ENCODE assay signal across 7 mouse cellular contexts in the genomic region with DNA sequence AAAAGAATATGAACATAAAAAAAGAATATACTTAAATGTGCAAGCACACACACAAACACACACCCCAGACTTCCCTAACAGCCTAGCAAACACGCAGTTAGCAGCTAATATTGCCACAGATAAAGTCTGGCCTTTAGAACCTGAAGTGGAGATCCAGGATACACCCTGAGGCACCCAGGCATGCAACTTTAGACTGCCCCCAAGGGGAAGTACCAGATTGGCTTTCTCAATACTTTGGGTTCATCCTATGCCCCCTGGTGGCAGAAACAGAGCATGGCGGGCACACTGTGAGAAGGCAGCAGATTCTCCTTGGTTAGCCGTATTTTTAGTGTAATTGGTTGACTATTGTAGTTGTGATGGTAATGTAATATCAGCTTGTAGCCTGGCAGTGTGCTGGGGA. TPM values are rescaled to one million over a fixed set of nuclear protein-coding genes. Genes with fewer than 3 reads are reported as not detected.
DNase-seq lines count a peak whose midpoint lies in the region; ATAC-seq and TF ChIP-seq lines count a peak whose summit lies in the region.

No protein-coding gene starts in this region.

- no peak overlapping the region for H3K27ac ChIP-seq in intestine, postnatal 0 days (ENCODE audit: low read depth, low read length)
- no peak overlapping the region for H3K27ac ChIP-seq in midbrain, embryonic 14.5 days (replicated peaks; ENCODE audit: low read depth, low read length)

- H3K27me3 ChIP-seq in intestine, postnatal 0 days (replicated peaks; ENCODE audit: control insufficient read depth, insufficient read depth, low read length) = no peaks in the 10 kb centered on the region
- H3K27me3 ChIP-seq in midbrain, embryonic 14.5 days (ENCODE audit: control insufficient read depth, insufficient read depth, low read length) = no peaks in the 10 kb centered on the region

- no peaks in the 10 kb centered on the region for H3K9me3 ChIP-seq in intestine, postnatal 0 days (ENCODE audit: control insufficient read depth)
- H3K9me3 ChIP-seq in midbrain, embryonic 14.5 days (ENCODE audit: control insufficient read depth, low read length) = no peaks in the 10 kb centered on the region

- no peaks in the 10 kb centered on the region for H3K36me3 ChIP-seq in intestine, postnatal 0 days (ENCODE audit: control insufficient read depth, insufficient read depth)
- no peaks in the 10 kb centered on the region for H3K36me3 ChIP-seq in midbrain, embryonic 14.5 days (ENCODE audit: control insufficient read depth, insufficient read depth, low read length)

- DNase-seq in ZHBTc4 (ENCODE audit: low read depth, low spot score) = peak; percentile 88
- DNase-seq in cerebellum, adult 9-11 months = peak; percentile 44
- DNase-seq in frontal cortex, postnatal 14 days (ENCODE audit: low spot score in 2 of 2) = peak; percentile 62 to 75
- DNase-seq in left cerebral cortex, postnatal 36 days (ENCODE audit: low spot score in 2 of 2) = peak; percentile 65 to 77
- DNase-seq in midbrain, embryonic 14.5 days = peak; percentile 87
- peak; percentile 77 to 85 for DNase-seq in spleen, postnatal 14 days (ENCODE audit: low spot score in 2 of 2)

- no peaks in the 10 kb centered on the region for H3K4me1 ChIP-seq in intestine, postnatal 0 days (replicated peaks; ENCODE audit: control insufficient read depth, insufficient read depth, low read length)
- H3K4me1 ChIP-seq in midbrain, embryonic 14.5 days (ENCODE audit: control insufficient read depth, insufficient read depth, low read length) = no peaks in the 10 kb centered on the region

- H3K9ac ChIP-seq in intestine, postnatal 0 days (ENCODE audit: low read depth, low read length) = no peak overlapping the region
- no peak overlapping the region for H3K9ac ChIP-seq in midbrain, embryonic 14.5 days (replicated peaks; ENCODE audit: low read length)

- intact Hi-C loops in left cerebral cortex, postnatal 36 days (cut with DNase I) = loop anchor here (1.0 to 5.0 kb wide), 2 partner anchors 131 to 193 kb away; no protein-coding TSS in a partner anchor

- no peak overlapping the region for H3K4me3 ChIP-seq in intestine, postnatal 0 days (ENCODE audit: low read depth, low read length)
- no peak overlapping the region for H3K4me3 ChIP-seq in midbrain, embryonic 14.5 days (replicated peaks; ENCODE audit: low read depth, low read length)

- 7% methylated on average over 3 of the region's 3 CpGs for WGBS in intestine, postnatal 0 days
- 16% methylated on average over 3 of the region's 3 CpGs for WGBS in midbrain, embryonic 14.5 days

- peak; percentile 77 for ATAC-seq in intestine, postnatal 0 days
- 0 out of 2 replicates have a peak, but pooled peaks have one; percentile 48 for ATAC-seq in midbrain, embryonic 14.5 days (ENCODE audit: low FRiP score, low TSS enrichment)

- TF ChIP-seq CTCF in intestine, postnatal 0 days (IDR thresholded peaks at IDR 0.05; ENCODE audit: low read depth) = peak; percentile 99

- no peak overlapping the region for H3K4me2 ChIP-seq in intestine, postnatal 0 days (replicated peaks; ENCODE audit: low read depth)
- no peak overlapping the region for H3K4me2 ChIP-seq in midbrain, embryonic 14.5 days (ENCODE audit: low read length)

RNA-seq across cellular contexts. Expression of gene Timm8a2, which starts 26.2 kb away (rescaled TPM):
- polyA plus RNA-seq in intestine, postnatal 0 days (2015; fragmentation: Nextera tagmentation; extraction: Ambion mirVana) = not detected in 2 replicates
- not detected for total RNA-seq in left cerebral cortex, postnatal 36 days (2021)
- not detected in 2 replicates for polyA plus RNA-seq in midbrain, embryonic 14.5 days (2014; fragmentation: Nextera tagmentation; extraction: Ambion mirVana)

RNA-seq across cellular contexts. Expression of gene Tm9sf2, which starts 46.2 kb away (rescaled TPM):
- polyA plus RNA-seq in intestine, postnatal 0 days (2015; fragmentation: Nextera tagmentation; extraction: Ambion mirVana) = 295 TPM in 2 replicates
- 100 to 1,000 TPM; 101 to 117 TPM for total RNA-seq in left cerebral cortex, postnatal 36 days (2021)
- 86.9 and 124 TPM in 2 replicates for polyA plus RNA-seq in midbrain, embryonic 14.5 days (2014; fragmentation: Nextera tagmentation; extraction: Ambion mirVana)
